Mouse (Mus musculus): ENCODE measurements around the gene Cfap157.

Cfap157 gene

DNA sequence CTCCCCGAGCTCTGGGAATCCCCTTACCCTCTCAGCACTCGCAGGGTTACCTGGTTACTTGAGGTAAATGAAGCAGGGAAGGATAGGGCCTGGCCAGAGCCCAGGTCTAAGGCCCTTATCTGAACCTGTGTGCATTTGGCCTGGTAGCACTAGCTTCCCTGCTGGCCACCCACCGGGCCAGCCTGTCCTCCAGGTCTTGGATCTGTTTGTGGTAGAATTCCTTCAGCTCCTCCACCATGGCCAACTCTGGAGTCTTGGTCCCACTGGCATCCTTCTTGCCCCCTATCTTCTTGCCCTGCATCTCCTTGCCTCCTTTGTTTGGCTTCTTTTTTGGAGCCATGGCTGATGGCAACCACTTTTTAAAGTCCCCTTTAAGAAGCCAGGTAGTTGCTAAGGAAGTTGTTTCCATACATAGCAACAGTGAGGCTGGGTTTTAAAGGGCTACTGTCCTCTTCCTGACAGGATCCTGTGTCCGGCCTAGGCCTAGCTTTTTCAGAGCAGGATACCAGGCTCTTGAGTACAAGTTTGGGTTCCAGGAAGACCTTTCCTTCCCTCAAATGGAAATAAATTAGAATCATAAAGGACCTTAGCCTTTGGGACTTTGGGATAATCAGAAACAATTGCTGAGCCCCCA is at the start of gene Cfap157:
Cfap157 (minus strand) TSS at position 381 of the 634 bp plus-strand sequence.
- no peak for TF ChIP-seq GATA4 (IDR thresholded peaks at IDR 0.05; ENCODE audit: insufficient replicate concordance, low read length)

DNA sequence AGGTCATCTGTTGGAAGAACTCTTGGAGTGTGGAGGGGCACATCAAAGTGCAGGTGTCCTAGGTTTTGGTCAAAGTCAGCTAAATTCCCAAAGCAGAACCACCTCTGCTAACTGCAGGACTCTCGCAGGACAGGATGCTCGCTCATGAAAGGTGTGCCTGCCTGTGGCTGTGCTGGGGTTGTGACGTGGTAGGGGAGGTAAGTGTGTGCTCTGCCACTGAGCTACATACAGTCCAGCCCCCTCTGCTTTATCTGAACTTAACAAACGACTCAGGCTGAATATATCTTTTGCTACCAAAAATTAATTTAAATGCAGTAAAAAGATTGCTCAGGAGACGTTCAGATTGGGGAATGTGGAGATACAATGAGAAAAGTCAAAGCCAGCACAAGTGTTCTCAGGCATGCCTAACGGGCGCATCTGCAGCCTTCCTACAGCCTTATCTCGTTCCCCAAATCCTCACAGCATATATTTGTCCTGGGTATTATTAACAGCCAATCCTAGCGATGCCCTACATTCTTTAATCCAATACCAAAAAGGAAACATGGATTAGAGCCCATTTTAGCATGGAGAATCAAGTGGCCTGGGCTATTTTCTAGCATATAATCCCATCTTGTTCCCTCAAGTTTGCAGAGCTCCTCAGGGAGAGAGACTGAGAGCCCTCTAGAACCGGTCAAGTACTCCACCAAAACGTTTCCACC is 44.9 kb upstream of the Cfap157 start:
- TF ChIP-seq GATA4 (IDR thresholded peaks at IDR 0.05; ENCODE audit: insufficient replicate concordance, low read length): no peak

DNA sequence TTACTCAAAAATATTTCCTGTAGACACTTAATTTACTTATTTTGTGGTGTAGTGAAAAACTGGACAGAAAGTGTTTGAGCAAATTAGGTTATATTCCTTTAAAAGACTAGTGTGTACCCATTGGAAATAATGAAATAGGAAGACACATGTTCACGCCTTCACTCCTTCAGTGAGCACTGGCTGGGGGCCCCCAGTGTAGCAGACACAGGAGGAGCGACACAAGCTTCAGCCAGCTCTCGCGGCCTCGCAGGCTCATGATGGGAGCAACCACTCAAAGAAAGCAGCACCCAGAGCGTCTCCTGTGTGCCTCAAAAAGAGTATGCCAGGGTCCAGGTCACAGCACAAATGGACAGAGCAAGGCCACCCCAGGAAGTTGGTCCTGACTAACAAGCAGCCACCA is 41.6 kb upstream of the Cfap157 start:
- TF ChIP-seq GATA4 (IDR thresholded peaks at IDR 0.05; ENCODE audit: insufficient replicate concordance, low read length): no peak

DNA sequence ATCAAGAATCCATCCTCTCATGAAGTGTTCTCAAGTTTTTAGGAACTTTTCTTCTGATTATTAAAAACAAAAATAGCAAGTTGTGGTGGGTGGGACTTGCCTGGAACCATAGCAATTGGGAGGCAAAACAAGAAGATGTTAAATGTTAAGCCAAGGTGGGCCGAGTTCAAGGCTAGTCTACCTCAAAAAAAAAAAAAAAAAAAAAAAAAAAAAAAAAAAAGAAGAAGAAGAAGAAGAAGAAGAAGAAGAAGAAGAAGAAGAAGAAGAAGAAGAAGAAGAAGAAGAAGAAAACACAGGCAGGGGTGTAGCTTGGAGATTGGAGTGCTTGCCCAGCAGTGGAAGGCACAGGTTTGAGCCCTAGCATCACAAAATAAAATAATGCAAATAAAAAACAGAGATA is 40.5 kb upstream of the Cfap157 start:
- no peak for TF ChIP-seq GATA4 (IDR thresholded peaks at IDR 0.05; ENCODE audit: insufficient replicate concordance, low read length)

DNA sequence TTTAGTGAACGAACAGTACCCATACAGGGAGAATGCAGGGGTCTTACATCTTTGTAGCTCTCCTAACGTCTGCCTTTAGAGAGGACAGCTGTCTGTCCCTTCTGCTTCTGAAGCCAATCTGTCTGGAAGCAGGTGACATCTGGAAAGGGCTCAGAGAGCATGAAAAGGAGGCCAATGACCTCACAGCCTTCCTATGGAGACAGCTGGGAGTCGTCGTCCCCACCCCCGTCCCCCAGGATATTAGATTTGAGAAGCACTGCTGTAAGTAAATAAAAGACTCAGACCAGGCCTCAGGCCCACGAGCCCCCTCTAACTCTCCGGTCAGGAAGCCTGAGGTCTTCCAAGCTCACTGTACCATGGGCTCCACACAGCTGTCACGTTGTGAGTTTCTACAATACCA is 40.0 kb upstream of the Cfap157 start:
- no peak for TF ChIP-seq GATA4 (IDR thresholded peaks at IDR 0.05; ENCODE audit: insufficient replicate concordance, low read length)

DNA sequence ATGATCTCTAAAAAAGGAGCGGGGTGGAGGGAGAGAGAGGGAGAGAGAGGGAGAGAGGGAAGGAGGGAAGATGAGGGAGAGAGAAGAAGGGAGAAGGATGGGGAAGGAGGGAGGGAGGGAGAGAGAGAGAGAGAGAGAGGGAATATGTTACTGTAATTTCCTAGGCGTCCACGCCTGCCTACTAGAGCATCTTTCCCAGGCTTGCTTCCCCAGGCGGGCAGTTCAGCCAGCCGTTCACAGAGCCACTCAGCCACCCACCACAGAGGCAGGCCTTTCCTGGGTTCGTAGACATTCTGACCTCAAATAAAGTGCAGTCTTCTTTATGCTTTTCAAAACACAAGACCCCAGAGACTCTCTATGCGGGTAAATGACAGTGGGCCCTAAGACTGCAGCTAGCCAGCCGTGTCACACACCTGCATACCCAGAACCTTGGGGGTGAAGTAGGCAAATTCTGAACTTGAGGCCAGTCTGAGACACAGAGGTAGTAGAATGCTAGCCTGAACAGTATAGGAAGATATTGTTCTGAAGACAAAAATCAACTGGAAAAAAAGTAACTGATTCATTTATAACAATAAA is 39.4 kb upstream of the Cfap157 start:
- no peak for TF ChIP-seq GATA4 (IDR thresholded peaks at IDR 0.05; ENCODE audit: insufficient replicate concordance, low read length)

DNA sequence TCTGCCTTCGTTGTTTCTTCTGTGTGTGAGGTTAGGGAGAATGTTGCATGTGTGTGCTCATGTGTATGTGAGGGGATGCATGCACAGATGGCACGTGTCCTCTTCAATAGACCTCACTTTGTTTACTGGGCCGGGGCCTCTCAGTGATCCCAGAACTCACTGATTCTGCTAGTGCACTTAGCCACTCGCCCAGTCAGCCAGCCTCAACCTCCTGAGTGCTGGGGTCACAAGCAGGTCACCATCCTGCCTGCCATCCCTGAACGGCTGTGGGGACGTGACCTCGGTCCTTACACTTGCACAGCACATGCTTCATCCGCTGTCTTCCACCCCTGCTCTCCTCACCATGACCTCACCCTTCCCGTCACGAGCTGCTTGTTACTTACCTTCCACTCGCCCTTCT is 38.9 kb upstream of the Cfap157 start:
- no peak for TF ChIP-seq GATA4 (IDR thresholded peaks at IDR 0.05; ENCODE audit: insufficient replicate concordance, low read length)

DNA sequence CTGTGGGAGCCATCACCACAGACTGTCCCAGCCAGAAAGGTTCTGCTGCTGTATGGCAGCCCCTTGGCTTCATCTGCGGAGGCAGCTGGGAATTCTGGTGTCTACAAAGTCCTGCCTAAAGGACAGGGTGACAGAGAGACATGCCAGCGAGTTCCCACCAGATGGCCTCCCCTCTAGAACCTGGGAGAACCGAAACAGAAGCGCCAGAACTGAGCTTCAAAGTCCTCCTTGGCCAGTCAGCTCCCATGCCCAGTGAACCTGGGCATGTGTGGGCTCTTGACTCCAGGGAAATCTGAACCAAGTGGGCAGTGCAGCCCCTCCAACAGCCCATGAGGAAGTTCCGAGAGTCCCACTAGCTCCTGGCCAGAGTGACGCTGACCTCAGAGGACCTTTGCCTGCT is 38.4 kb upstream of the Cfap157 start:
- TF ChIP-seq GATA4 (IDR thresholded peaks at IDR 0.05; ENCODE audit: insufficient replicate concordance, low read length): no peak

DNA sequence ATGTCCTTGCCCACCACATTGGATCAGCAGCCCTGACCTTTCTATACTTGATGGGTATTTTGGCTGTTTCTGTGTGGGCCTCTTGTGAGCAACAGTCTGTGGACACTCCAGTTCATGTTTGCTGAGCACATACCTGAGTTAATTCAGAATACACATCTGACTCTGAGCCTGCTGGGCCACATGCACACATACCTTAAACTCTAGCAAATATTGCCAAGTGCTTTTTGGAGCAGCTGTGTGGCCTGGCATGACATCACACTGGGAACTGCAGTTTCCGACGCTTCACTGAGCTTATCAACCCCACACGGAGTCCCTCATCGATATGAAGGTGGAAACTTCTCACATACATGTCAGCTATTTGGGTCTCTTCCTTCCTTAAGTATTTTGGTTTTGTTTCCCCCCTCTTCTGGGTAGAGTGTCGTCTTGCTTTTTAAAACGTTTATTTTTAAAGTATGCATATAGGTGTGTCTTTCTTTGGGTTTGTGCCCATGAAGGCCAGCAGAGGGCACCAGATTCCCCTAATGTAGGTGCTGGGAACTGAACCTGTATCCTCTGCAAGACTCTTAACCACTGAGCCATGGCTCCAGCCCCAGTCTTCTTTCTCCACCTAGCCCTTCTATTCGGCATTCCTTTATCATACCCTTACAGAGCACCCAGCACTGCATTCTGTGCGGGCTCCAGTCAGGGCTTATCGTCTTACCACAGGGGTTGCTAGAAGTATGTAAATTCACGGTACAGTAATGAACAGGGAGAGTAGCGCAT is 37.0 kb upstream of the Cfap157 start:
- TF ChIP-seq GATA4 (IDR thresholded peaks at IDR 0.05; ENCODE audit: insufficient replicate concordance, low read length): no peak

DNA sequence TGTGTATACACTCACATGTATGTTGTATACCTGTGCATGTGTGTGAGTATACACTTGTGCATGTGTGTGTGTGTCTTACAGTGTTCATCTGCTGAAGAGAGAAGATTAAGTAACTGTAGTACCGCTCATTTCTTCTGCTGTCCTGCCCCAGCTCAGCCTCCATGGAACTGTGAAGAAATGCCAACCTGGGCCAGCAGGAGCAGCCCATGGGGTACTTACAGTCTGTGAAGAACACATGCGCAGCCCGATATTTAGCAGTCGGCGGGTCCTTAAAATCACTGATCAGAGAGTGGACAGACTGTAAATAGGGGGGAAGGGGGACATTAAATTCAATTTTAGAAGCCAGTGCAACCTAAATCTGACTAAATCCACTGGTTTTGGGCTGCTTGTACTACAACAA is 34.0 kb upstream of the Cfap157 start:
- no peak for TF ChIP-seq GATA4 (IDR thresholded peaks at IDR 0.05; ENCODE audit: insufficient replicate concordance, low read length)

DNA sequence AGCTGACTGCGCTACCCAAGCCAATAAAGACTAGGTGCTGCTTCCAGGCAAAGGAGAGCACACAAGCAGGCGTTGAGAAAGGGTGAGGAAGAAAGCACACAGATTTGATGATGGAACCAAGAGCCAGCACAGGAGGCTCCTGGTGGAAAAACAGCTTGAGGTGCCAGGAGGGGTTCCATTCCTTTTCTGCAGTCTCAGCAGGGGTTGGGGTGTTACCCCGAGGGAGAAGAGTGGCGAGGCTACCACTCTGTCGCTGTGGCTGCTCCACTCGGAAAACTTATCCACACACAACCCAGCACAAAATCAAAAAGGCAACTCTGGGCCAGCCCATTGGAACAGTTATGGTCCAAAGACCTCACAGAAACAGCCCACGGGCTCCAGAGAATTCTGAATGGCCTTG is 33.4 kb upstream of the Cfap157 start:
- no peak for TF ChIP-seq GATA4 (IDR thresholded peaks at IDR 0.05; ENCODE audit: insufficient replicate concordance, low read length)

DNA sequence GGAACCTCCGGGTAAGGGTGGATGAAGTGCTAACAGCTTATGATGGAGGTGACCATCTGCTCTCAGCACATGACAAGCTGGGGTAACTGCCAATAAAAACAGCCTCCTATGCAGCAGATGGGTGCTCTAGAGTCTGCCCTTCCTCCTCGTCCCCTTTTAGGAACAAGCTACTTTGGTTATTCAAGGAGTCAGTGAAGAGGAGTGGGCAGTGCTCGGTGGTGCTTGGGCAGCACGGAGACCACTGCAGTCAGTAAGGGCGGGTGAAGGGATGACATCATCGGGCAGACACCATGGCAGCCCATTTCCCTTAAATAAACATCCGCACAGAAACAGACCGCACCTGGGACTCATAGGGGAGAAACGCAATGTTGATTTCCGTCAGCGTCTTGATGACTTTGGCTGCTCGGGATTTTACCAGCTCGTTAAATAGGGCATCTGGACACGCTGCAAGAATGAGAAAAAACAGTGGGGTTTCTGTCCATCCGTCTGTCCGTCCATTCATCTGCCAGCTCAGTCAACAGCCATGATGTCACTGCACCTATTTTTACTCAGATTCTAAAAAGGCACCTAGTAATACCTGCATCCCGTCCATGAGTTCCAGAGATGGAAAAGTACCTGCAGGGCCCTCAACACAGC is 32.8 kb upstream of the Cfap157 start:
- no peak for TF ChIP-seq GATA4 (IDR thresholded peaks at IDR 0.05; ENCODE audit: insufficient replicate concordance, low read length)

DNA sequence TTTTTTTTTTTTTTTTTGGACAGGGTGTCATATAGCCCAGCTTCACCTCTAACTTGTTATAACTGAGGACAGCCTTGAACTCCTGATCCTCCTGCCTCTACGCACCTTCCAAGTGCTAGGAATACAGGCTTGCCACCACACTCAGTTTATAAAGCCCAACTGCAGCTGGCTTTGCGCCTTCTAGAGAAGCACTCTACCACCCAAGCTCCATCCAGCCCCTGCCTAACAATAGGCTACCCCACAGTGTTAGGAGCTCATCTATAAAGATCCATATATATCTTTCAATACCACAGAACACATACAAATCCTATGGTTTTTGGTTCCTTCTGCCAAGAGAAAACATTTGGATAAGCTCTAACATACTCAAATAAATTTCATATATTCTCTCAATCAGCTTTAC is 32.3 kb upstream of the Cfap157 start:
- TF ChIP-seq GATA4 (IDR thresholded peaks at IDR 0.05; ENCODE audit: insufficient replicate concordance, low read length): no peak

DNA sequence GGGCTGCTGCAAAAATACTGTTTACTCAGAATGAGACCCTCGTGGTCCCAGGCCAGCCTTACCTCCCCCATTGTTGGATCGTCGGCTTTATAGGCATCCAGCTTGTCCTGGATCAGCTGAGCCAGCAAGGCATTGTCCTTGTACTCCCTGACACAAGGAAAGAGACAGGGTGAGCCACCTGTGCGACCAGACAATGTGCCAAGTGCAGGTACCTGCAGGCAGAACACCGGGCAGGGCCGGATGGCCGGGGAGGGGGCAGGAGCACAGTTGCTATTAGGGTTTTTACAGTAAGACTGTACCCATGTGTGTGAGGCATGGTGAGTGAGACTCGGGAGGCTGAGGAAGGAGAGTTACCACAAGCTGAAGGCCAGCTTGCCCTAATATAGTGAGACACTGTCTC is 27.7 kb upstream of the Cfap157 start:
- no peak for TF ChIP-seq GATA4 (IDR thresholded peaks at IDR 0.05; ENCODE audit: insufficient replicate concordance, low read length)

DNA sequence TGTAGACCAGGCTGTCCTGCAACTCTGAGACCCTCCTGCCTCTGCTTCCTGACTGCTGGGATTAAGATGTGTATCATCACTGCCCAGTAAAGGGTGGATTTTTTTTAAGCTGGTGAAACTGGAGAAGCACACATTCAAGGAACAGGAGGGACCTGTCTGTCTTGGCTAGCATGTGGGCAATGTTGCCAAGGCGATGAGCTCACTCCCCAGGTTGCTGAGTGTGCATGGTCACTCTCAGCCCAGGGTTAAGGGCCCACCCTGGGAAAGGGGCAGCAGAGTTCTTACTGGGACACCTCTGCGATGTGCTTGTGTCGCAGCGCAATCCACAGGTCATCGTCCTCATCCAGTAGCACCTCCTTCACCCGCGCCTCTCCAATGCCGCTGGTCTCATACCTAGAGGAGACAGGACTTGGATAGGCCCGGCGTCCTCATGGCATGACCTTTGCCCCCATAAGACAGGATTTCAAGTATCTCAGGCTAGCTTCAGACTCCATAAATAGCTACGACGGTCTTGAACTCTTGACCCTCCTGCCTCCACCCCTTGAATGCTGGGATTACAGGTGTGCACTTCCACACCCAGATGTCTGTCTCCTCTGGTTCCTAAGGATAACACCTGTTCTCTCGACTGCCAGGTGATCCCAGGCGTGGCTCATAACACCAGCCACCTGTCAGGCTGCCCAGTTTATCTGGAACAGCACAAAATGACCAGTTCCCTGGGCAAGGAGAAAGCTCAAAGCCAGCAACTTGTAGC is 24.8 kb upstream of the Cfap157 start:
- TF ChIP-seq GATA4 (IDR thresholded peaks at IDR 0.05; ENCODE audit: insufficient replicate concordance, low read length): no peak

Measured in liver, adult (tissue).